Mouse (Mus musculus) liver, adult 2 months (tissue): ENCODE data around the gene Vps4a. TPM values are rescaled to one million over a fixed set of nuclear protein-coding genes. Genes with fewer than 3 reads are reported as not detected.

ENCODE experiments used
- DNase-seq: peaks from one replicate; pipeline ENCODE4 v3.0.0-alpha.2; 2011; ENCODE audit warnings: low read depth, low spot score; ENCODE audit errors: extremely low read depth
- H3K27ac ChIP-seq: fragments of 200-500 bp; replicated peaks from 2 replicates; pipeline ENCODE4 v1.5.1; 2012; ENCODE audit warnings: low read depth, mild to moderate bottlenecking, control low read depth, inconsistent platforms, low read length; ENCODE audit not compliant: insufficient read depth
- H3K27me3 ChIP-seq: fragments of 200-500 bp; 2 replicates; pipeline ENCODE4 v1.6.1; 2012; ENCODE audit warnings: mild to moderate bottlenecking, moderate library complexity, low read length, inconsistent platforms; ENCODE audit not compliant: control insufficient read depth, insufficient read depth
- H3K36me3 ChIP-seq: fragments of 200-500 bp; 2 replicates; pipeline ENCODE4 v1.6.1; 2012; ENCODE audit warnings: low read length, inconsistent platforms; ENCODE audit not compliant: control insufficient read depth, insufficient read depth
- H3K4me1 ChIP-seq: fragments of 200-500 bp; 2 replicates; pipeline ENCODE4 v1.6.1; 2011; ENCODE audit warnings: low read length; ENCODE audit not compliant: control insufficient read depth, insufficient read depth
- H3K4me3 ChIP-seq: fragments of 200-500 bp; 2 replicates; pipeline ENCODE4 v1.5.1; 2011; ENCODE audit warnings: low read depth, mild to moderate bottlenecking, control low read depth, low read length, moderate library complexity; ENCODE audit not compliant: insufficient read depth
- H3K79me2 ChIP-seq: fragments of 200-500 bp; 2 replicates; pipeline ENCODE4 v1.6.1; 2012; ENCODE audit warnings: inconsistent platforms, mild to moderate bottlenecking, low read length, moderate library complexity; ENCODE audit not compliant: control insufficient read depth, insufficient read depth
- H3K9ac ChIP-seq: fragments of 200-500 bp; 2 replicates; pipeline ENCODE4 v1.6.1; 2012; ENCODE audit warnings: low read depth, mild to moderate bottlenecking, control low read depth, inconsistent platforms, low read length
- CTCF ChIP-seq: fragments of 200-500 bp; IDR thresholded peaks from 2 replicates; pipeline ENCODE4 v1.5.1; 2011; ENCODE audit warnings: low read depth, low read length, control low read depth
- POLR2A ChIP-seq: fragments of 200-500 bp; IDR thresholded peaks from 2 replicates; pipeline ENCODE4 v1.6.1; 2011; ENCODE audit warnings: low read length, control low read depth; ENCODE audit not compliant: insufficient read depth; ENCODE audit errors: extremely low read depth
- WGBS: fragments of 180-500 bp; shearing (Covaris S2); methylation state at CpG from one replicate; pipeline ENCODE4 v1.1.7; 2018; 5-methylcytosine and 5-hydroxymethylcytosine counted together
- polyA plus RNA-seq: library from polyadenylated mRNA; depleted of rRNA; stranded (reverse); fragments of >200 nt; gene quantifications from 2 replicates; pipeline ENCODE4 v1.2.3, GENCODE M21; 2012
- total RNA-seq: library from RNA; depleted of rRNA; stranded (reverse); fragments of >200 nt; gene quantifications from 2 replicates; pipeline ENCODE4 v1.2.3, GENCODE M21; 2014

Gene Vps4a
- total and polyA plus RNA-seq, 2 experiments: 9.7 to 11.2 TPM

- Histone ChIP-seq H3K9ac (no peak overlapping the region), H3K36me3 (peaks cover 26% of the 10 kb centered on the region), H3K4me3 (no peak overlapping the region), H3K27ac (no peak overlapping the region), H3K27me3 (no peaks in the 10 kb centered on the region), H3K4me1 (peaks cover 2% of the 10 kb centered on the region), H3K79me2 (peaks cover 18% of the 10 kb centered on the region)
- 55% methylated on average over 8 of the region's 8 CpGs for WGBS
- TF ChIP-seq CTCF (no peak), POLR2A (no peak)
- no peak for DNase-seq
These were observed 5.6 kb downstream of the Vps4a start for GRCm38 (mm10) chr8:107036626-107037025.

GRCm38 (mm10) chr8:107040632-107041031, 9.6 kb downstream of the Vps4a start:
- H3K27me3 ChIP-seq: no peaks in the 10 kb centered on the region
- TF ChIP-seq POLR2A: no peak
- no peak for TF ChIP-seq CTCF
- peaks cover 57% of the 10 kb centered on the region for H3K36me3 ChIP-seq

GRCm38 (mm10) chr8:107045478-107045877, 14.5 kb downstream of the Vps4a start:
- Histone ChIP-seq H3K36me3 (peaks cover 54% of the 10 kb centered on the region), H3K27me3 (no peaks in the 10 kb centered on the region), H3K4me1 (peaks cover 12% of the 10 kb centered on the region), H3K9ac (no peak overlapping the region), H3K4me3 (no peak overlapping the region), H3K79me2 (peaks cover 5% of the 10 kb centered on the region; the same call in 1 of the 2 replicates), H3K27ac (no peak overlapping the region)
- TF ChIP-seq CTCF (no peak), POLR2A (no peak)
- WGBS: 91% methylated on average over 6 of the region's 6 CpGs
- no peak for DNase-seq

More at GRCm38 (mm10) chr8:107040632-107041031, 9.6 kb downstream of the Vps4a start:
- WGBS: 88% methylated on average over 7 of the region's 7 CpGs
- Histone ChIP-seq H3K27ac (no peak overlapping the region), H3K4me1 (peaks cover 5% of the 10 kb centered on the region), H3K79me2 (no peaks in the 10 kb centered on the region), H3K9ac (no peak overlapping the region), H3K4me3 (no peak overlapping the region)
- no peak for DNase-seq

- peaks cover 51% of the 10 kb centered on the region for H3K36me3 ChIP-seq
- H3K27ac ChIP-seq: no peak overlapping the region
- H3K79me2 ChIP-seq: peaks cover 5% of the 10 kb centered on the region; the same call in 1 of the 2 replicates
- TF ChIP-seq POLR2A (no peak), CTCF (no peak)
- H3K4me3 ChIP-seq: no peak overlapping the region
- no peak for DNase-seq
- no peaks in the 10 kb centered on the region for H3K27me3 ChIP-seq
- H3K4me1 ChIP-seq: peaks cover 12% of the 10 kb centered on the region
- no peak overlapping the region; the same call in 1 of the 2 replicates for H3K9ac ChIP-seq
- 71% methylated on average over 5 of the region's 5 CpGs for WGBS
These were observed 16.0 kb downstream of the Vps4a start for GRCm38 (mm10) chr8:107046976-107047375.

- H3K79me2 ChIP-seq: peaks cover 5% of the 10 kb centered on the region; the same call in 1 of the 2 replicates
- peaks cover 12% of the 10 kb centered on the region for H3K4me1 ChIP-seq
- H3K9ac ChIP-seq: peak within 1 kb of the TSS; percentile 92
- 9% methylated on average over 87 of the region's 87 CpGs for WGBS
- H3K4me3 ChIP-seq: peak within 1 kb of the TSS; percentile 74
- peak; percentile 78 for DNase-seq
- no peaks in the 10 kb centered on the region for H3K27me3 ChIP-seq
- peaks cover 54% of the 10 kb centered on the region for H3K36me3 ChIP-seq
- H3K27ac ChIP-seq: peak within 1 kb of the TSS; percentile 72
- TF ChIP-seq POLR2A: no peak
- no peak for TF ChIP-seq CTCF
These were observed 17.3 kb downstream of the Vps4a start, which contains the start of gene Pdf for GRCm38 (mm10) chr8:107048061-107048941. TSS of gene Pdf (minus strand) at chr8:107048614.

- Histone ChIP-seq H3K4me1 (peaks cover 8% of the 10 kb centered on the region; the same call in 1 of the 2 replicates), H3K27ac (no peak overlapping the region), H3K36me3 (peaks cover 46% of the 10 kb centered on the region), H3K27me3 (no peaks in the 10 kb centered on the region), H3K79me2 (peaks cover 5% of the 10 kb centered on the region; the same call in 1 of the 2 replicates), H3K4me3 (no peak overlapping the region), H3K9ac (no peak overlapping the region)
- DNase-seq: no peak
- WGBS: 90% methylated on average over 4 of the region's 4 CpGs
- TF ChIP-seq POLR2A (no peak), CTCF (no peak)
These were observed 18.5 kb downstream of the Vps4a start for GRCm38 (mm10) chr8:107049480-107049879.
